Mouse (Mus musculus) hindbrain, embryonic 14.5 days (tissue): ENCODE measurements around the gene C1qa. TPM values are rescaled to one million over a fixed set of nuclear protein-coding genes. Genes with fewer than 3 reads are reported as not detected.

Experiments
- ATAC-seq: fragments of 200-750 bp; cut with Nextera tagmentation; 2 replicates; pipeline ENCODE4 v1.8.0; 2017; ENCODE audit warnings: moderate number of reproducible peaks, mild to moderate bottlenecking, moderate TSS enrichment, moderate library complexity; ENCODE audit not compliant: low FRiP score
- DNase-seq: peaks from one replicate; pipeline ENCODE4 v3.0.0-alpha.2; 2015; ENCODE audit warnings: low spot score
- H3K27ac ChIP-seq: fragments of 300-500 bp; sonication (generic); 2 replicates; pipeline ENCODE4 v1.5.1; 2014; ENCODE audit warnings: mild to moderate bottlenecking, moderate library complexity
- H3K27me3 ChIP-seq: fragments of 300-500 bp; sonication (generic); 2 replicates; pipeline ENCODE4 v1.6.1; 2014; ENCODE audit warnings: mild to moderate bottlenecking, low read length, mixed read lengths; ENCODE audit not compliant: control insufficient read depth, insufficient read depth
- H3K36me3 ChIP-seq: fragments of 300-500 bp; sonication (generic); replicated peaks from 2 replicates; pipeline ENCODE4 v1.6.1; 2014; ENCODE audit not compliant: control insufficient read depth, insufficient read depth
- H3K4me1 ChIP-seq: fragments of 300-500 bp; sonication (generic); replicated peaks from 2 replicates; pipeline ENCODE4 v1.6.1; 2014; ENCODE audit warnings: antibody characterized with exemption, low read length, mixed read lengths; ENCODE audit not compliant: control insufficient read depth, insufficient read depth
- H3K4me2 ChIP-seq: fragments of 300-500 bp; sonication (generic); replicated peaks from 2 replicates; pipeline ENCODE4 v1.6.1; 2014; ENCODE audit warnings: mild to moderate bottlenecking, moderate library complexity
- H3K4me3 ChIP-seq: fragments of 300-500 bp; sonication (generic); replicated peaks from 2 replicates; pipeline ENCODE4 v1.5.1; 2014; ENCODE audit warnings: mild to moderate bottlenecking, low read length
- H3K9ac ChIP-seq: fragments of 300-500 bp; sonication (generic); 2 replicates; pipeline ENCODE4 v1.6.1; 2014
- H3K9me3 ChIP-seq: fragments of 300-500 bp; sonication (generic); 2 replicates; pipeline ENCODE4 v1.6.1; 2016; ENCODE audit warnings: low read length; ENCODE audit not compliant: control insufficient read depth
- WGBS: fragments of 180-500 bp; shearing (Covaris S2); extraction: QIAGEN DNeasy Blood & Tissue Kit; methylation state at CpG from one replicate; pipeline ENCODE4 v1.1.7; 2014; 5-methylcytosine and 5-hydroxymethylcytosine counted together
- polyA plus RNA-seq: library from polyadenylated mRNA; unstranded; fragments of >200 nt; fragmentation: Nextera tagmentation; extraction: Ambion mirVana; gene quantifications from 2 replicates; pipeline ENCODE4 v1.2.1, GENCODE M21; 2014

C1qa gene
- polyA plus RNA-seq, 1 experiment from 2014 or later, result 33.4 TPM

DNA sequence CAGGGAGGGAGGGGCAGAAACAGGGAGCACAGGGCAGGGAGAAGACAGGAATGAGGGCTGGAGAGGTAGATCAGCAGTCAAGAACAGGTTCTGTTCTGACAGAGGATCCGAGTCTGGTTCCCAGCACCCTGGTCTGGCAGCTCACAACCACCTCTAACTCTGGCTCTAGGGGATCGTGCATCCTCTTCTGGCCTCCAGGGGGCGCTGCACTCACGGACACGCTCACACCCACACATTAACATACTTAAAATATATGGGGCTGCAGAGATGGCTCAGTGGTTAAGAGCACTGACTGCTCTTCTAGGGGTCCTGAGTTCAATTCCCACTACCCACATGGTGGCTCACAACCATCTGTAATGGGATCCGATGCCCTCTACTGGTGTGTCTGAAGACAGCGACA lies 38.6 kb downstream of the C1qa start:
- DNase-seq (no peak), ATAC-seq (no peak)
- 83% methylated on average over 7 of the region's 7 CpGs for WGBS
- H3K4me3 ChIP-seq, result no peak overlapping the region
- H3K9ac ChIP-seq, result no peak overlapping the region
- H3K9me3 ChIP-seq, result no peaks in the 10 kb centered on the region
- peaks cover 21% of the 10 kb centered on the region for H3K4me1 ChIP-seq
- H3K27me3 ChIP-seq, result no peaks in the 10 kb centered on the region
- no peak overlapping the region for H3K27ac ChIP-seq
- no peaks in the 10 kb centered on the region for H3K36me3 ChIP-seq
- H3K4me2 ChIP-seq, result no peak overlapping the region

DNA sequence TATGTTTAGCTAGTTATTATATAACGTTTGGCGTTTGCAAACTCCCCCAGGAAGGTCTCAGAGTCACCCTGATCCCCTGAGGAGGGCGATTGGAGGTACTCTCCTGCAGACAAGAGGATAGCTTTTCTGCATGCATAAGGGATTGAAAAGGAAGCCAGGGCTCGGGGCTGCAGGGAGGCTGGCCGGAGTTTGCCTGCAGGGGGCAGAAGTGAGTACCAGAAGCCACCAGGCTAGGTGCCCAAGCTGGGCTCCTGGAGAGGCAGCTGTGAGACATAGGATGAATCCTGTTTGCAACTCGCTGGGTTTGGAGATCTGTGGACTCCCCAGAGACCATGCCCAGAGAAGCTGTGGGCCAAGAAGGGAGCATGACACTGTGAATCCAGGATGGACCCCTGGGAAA lies 43.5 kb downstream of the C1qa start:
- H3K36me3 ChIP-seq, result no peaks in the 10 kb centered on the region
- no peak overlapping the region for H3K9ac ChIP-seq
- WGBS, result 27% methylated on average over 6 of the region's 6 CpGs
- no peak overlapping the region for H3K27ac ChIP-seq
- DNase-seq (no peak), ATAC-seq (no peak)
- no peaks in the 10 kb centered on the region for H3K27me3 ChIP-seq
- H3K9me3 ChIP-seq, result no peaks in the 10 kb centered on the region
- H3K4me1 ChIP-seq, result no peaks in the 10 kb centered on the region
- no peak overlapping the region for H3K4me3 ChIP-seq
- no peak overlapping the region for H3K4me2 ChIP-seq

DNA sequence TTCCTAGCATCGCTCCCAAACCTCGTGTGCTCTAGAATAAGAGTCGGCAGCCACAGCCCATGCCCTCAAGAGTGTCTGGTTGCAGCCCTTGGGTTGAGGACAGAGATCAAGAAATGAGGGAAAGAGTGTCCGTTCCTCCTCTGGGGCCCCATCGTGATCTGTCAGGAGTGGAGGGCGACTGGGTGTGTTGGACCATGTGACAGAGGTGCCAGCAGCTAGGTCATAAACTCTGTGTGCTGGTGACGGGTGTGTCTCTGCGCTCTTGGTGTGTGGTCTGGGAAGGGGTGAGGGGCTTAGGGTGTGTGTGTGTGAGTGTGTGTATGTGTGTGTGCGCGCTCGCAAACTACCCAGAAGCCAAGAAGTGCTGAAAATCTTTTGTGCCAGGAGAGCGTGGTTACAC lies 45.6 kb downstream of the C1qa start:
- Histone ChIP-seq H3K27me3 (no peaks in the 10 kb centered on the region), H3K9ac (no peak overlapping the region), H3K27ac (no peak overlapping the region), H3K36me3 (no peaks in the 10 kb centered on the region), H3K4me2 (no peak overlapping the region), H3K4me1 (no peaks in the 10 kb centered on the region), H3K9me3 (no peaks in the 10 kb centered on the region), H3K4me3 (no peak overlapping the region)
- DNase-seq (no peak), ATAC-seq (no peak)
- 88% methylated on average over 12 of the region's 12 CpGs for WGBS

- DNase-seq, result no peak
- Histone ChIP-seq H3K36me3 (no peaks in the 10 kb centered on the region), H3K4me1 (no peaks in the 10 kb centered on the region), H3K9ac (no peak overlapping the region), H3K4me2 (no peak overlapping the region), H3K27ac (no peak overlapping the region), H3K27me3 (no peaks in the 10 kb centered on the region), H3K9me3 (no peaks in the 10 kb centered on the region), H3K4me3 (no peak overlapping the region)
- 52% methylated on average over 5 of the region's 5 CpGs for WGBS
- ATAC-seq, result no peak
Observed at GRCm38 (mm10) chr4:136852119-136852518, 46.5 kb downstream of the C1qa start.

GRCm38 (mm10) chr4:136848565-136848964 lies 50.0 kb downstream of the C1qa start:
- ATAC-seq (no peak), DNase-seq (no peak)
- H3K27ac ChIP-seq, result no peak overlapping the region

GRCm38 (mm10) chr4:136847166-136847565 lies 51.4 kb downstream of the C1qa start:
- 60% methylated on average over 6 of the region's 6 CpGs for WGBS
- no peak for DNase-seq
- H3K27ac ChIP-seq, result no peak overlapping the region

More at GRCm38 (mm10) chr4:136848565-136848964, 50.0 kb downstream of the C1qa start:
- 71% methylated on average over 4 of the region's 4 CpGs for WGBS
- Histone ChIP-seq H3K27me3 (no peaks in the 10 kb centered on the region), H3K36me3 (no peaks in the 10 kb centered on the region), H3K4me2 (no peak overlapping the region), H3K9ac (no peak overlapping the region), H3K4me1 (no peaks in the 10 kb centered on the region), H3K9me3 (no peaks in the 10 kb centered on the region), H3K4me3 (no peak overlapping the region)

More at GRCm38 (mm10) chr4:136847166-136847565, 51.4 kb downstream of the C1qa start:
- H3K36me3 ChIP-seq, result no peaks in the 10 kb centered on the region
- no peak overlapping the region for H3K4me3 ChIP-seq
- no peak overlapping the region for H3K4me2 ChIP-seq
- no peaks in the 10 kb centered on the region for H3K4me1 ChIP-seq
- no peak for ATAC-seq
- no peaks in the 10 kb centered on the region for H3K9me3 ChIP-seq
- no peak overlapping the region for H3K9ac ChIP-seq
- no peaks in the 10 kb centered on the region for H3K27me3 ChIP-seq

Other genes starting within 250 kb of the C1qa start
- 26.6 and 28.1 TPM in 2 replicates for gene Ephb2, start 62.8 kb downstream of the C1qa start, polyA plus RNA-seq
- gene C1qb, start 12.6 kb downstream of the C1qa start, polyA plus RNA-seq, result 48.6 and 52.3 TPM in 2 replicates
- 29.5 and 30.5 TPM in 2 replicates for gene C1qc, start 5.7 kb downstream of the C1qa start, polyA plus RNA-seq
- 13.8 and 15.5 TPM in 2 replicates for gene Epha8, start 58.0 kb upstream of the C1qa start, polyA plus RNA-seq
- gene Zbtb40, start 150.0 kb upstream of the C1qa start, polyA plus RNA-seq, result 4.5 and 5.0 TPM in 2 replicates